Mouse (Mus musculus) urinary bladder, postnatal 4 days (tissue): ENCODE measurements around the gene Kctd5.
"Not testable (repeated sequence)": the region's sequence is repeated elsewhere in the genome, so short reads cannot be mapped to it uniquely, and the experiment has no call there.

Experiments used
- DNase-seq, 2 experiments: peaks; one replicate each; pipeline ENCODE4 v3.0.0; 2021 to 2022; ENCODE audit warnings: low spot score in 2 of 2

The Kctd5 gene

GRCm38 (mm10) chr17:24072919-24073696 lies at the start of gene Kctd5:
Kctd5 (minus strand) TSS chr17:24073485.
- DNase-seq = peak; percentile 93 to 95

DNA sequence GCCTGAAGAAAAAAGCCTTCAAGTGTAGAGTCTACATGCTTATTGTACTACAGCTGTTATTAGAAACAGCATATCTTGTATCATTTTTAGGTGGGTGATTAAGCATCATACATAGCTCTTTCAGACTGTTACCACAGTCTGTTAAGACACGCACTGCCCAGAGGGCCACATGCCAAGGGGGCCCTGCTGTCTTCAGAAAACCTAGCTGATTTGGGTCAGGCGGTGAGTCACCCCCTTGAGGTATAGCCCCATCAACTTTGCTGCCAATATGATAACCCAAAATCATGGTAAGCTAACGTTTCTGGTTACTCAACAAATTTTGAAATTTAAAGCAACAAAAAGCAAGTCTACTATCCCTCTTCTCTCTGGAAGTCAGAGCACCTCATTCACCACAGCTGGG lies 46.2 kb upstream of the Kctd5 start:
- DNase-seq = no peak

GRCm38 (mm10) chr17:24113031-24113430 lies 39.7 kb upstream of the Kctd5 start:
- DNase-seq = no peak

DNA sequence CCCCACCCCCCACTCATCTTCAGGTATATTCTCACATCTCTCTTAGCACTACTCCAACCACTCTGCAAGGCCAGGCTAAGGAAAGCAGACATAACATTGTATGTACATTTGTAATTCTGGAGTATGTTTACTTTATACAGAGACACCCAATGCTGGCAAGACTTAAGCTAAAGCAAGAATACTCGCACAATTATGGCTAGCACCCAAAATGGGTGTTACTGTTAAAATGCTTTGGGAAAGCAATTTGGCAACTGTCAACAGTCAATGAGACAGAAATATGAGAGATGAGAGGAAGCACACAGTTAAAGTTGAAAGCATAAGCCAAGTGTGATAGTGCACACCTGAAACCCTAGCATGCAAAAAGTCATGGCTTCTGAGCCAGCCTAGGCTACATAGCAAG lies 38.0 kb upstream of the Kctd5 start:
- DNase-seq = no peak

GRCm38 (mm10) chr17:24108896-24109295 lies 35.6 kb upstream of the Kctd5 start:
- DNase-seq = no peak

DNA sequence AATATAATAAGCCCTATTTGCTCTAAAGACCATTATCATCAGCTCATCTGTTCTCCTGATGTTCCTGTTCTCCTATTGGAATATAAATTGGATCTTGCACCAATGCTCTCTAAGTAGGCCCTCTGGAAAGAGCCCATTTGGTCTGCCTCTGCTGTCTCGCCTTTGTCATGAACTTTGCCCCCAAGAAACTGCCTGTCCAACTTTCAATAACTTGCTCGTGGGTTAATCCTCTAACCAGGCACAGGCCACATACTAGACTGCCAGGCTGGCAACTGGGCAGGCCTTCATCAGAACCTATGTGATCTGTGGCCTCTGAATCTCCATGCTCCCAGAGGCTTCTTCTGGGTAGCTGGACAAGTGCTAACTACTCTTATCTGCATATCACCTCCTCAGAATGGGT lies 31.8 kb upstream of the Kctd5 start:
- DNase-seq = no peak

GRCm38 (mm10) chr17:24098354-24098753 lies 25.1 kb upstream of the Kctd5 start:
- DNase-seq = no peak

DNA sequence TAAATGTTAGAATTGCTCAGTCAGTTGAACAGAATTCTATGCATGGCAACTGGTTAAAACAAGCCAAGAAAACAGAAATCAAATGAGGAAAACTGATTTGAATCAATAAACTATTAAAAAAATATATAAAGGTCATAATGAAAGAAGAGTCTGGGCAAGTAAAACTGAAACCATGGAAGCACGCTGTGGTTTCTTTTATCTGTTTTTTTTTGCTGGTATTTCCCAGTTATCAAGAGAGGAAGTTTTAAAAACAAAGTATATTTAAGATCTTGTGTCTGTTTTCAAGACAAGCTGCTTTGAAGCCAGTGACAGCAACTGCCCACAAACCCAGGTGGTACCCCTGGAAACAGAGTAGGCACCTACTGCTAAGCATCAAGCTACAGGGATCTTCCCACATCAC lies 17.3 kb upstream of the Kctd5 start:
- no peak for DNase-seq

DNA sequence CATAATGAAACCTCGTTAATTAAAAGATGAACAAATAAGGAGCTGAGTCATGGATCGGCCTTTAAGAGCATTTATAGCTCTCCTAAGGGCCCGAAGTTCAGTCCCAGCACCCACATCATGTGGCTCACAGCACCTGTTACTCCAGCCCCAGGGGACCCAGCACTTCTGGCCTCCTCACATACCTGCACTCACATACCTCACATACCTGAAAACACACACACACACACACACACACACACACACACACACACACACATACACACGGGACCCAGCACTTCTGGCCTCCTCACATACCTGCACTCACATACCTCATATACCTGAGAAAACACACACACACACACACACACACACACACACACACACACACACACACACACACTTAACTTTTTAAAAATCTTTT lies 13.1 kb upstream of the Kctd5 start:
- not testable (repeated sequence) for DNase-seq

DNA sequence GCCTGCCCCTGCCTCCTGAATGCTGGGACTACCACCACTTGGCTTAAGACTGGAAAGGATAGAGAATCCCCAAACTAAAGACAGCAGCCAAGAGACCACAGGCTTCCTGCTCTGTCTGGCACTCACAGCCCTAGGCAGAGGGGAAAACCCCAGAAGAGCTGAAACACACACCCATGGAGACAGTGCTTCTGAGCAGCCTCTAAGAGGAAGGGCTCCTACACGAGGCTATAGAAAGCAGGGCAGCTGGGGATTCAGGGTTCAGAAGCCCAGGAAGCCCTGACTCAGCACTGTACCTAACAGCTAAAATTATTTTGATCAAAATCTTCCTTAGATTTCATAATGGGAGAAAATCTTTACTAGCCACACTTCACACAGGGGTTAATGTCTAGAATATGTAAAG lies 11.3 kb upstream of the Kctd5 start:
- no peak for DNase-seq

- DNase-seq = no peak
Observed at GRCm38 (mm10) chr17:24077101-24077500, 3.8 kb upstream of the Kctd5 start.

DNA sequence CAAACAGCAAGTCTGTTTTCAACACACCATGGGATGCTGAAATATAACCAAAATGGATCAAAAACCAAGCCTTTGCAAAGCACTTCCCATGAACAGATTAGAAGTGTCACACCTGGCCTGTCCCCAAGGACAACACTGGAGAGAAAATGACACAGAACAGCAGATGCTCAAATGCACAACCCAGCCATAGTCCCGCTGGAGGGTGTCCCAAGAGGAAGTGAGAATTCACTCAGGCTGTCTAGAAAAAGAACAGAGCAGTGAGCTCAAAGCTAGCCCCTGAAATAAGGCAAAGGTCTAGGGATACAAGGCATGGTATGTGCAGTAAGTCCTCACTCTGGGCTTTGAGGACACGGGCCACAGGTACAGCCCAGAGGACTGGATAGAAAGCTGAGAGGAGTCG lies 3.8 kb downstream of the Kctd5 start:
- DNase-seq = no peak

DNA sequence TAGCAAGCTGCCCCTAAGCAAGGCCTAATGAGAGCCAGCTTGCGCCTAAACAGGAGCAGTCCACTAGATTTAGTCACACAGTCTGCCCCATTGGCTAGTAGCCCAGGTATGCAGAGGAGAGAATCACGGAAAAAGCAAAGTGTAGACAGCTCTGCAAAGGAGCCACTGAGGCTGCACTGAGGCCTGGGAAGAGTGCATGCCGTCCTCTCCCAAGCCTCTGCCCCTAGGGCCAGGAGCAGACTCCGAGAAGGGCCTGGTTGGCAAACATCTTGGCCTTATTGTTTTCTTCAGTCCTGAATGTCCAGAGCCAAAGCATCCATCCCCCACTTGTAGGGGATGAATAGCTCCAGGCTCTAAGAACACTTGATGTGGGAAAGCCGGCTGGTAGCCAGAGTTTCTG lies 5.0 kb downstream of the Kctd5 start:
- DNase-seq = no peak

- no peak for DNase-seq
Observed at GRCm38 (mm10) chr17:24062459-24063155, 10.7 kb downstream of the Kctd5 start.

DNA sequence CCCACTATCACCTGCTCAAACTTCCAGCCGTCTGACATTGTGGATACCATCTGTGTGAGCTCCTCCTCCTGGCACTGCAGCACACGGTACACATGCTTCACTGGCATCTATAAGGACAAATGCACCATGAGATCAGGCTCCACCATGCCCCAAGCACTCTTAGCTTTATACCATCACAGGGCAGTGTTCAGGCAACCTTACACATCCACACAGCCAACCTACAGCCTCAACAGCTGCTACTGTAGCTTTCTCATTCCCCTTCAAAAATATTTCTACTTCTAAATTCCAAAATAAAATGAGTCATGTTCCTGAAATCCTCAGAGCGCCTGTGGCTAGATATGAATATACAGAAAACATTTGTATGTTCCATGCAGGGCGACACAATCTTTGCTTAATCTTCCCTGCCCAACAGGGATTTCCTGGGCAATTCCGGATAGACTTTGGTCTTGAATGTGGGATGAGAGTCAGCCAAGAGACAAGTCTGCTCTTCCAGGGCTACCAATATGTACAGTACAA lies 15.5 kb downstream of the Kctd5 start:
- DNase-seq = no peak

GRCm38 (mm10) chr17:24056636-24057625 lies 16.4 kb downstream of the Kctd5 start:
- DNase-seq = no peak

DNA sequence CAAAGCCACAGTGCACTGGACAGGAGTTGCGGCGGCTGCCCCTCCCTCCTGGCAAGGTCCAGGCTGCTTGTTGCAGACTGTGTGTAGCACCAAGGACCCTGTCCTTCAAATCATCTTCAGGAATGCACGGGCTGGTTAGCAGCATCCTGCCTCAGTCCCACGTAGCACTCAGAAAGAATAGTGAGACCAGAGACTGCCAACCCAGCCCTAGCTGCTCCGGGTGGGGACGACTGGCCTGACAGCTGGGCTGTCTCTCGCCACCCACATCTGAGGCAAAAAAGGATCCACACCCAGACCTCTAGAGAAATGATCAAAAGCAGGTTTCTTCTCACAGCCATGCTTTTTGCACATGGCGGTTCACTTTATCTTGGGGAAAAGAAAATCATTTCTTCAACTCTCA lies 24.3 kb downstream of the Kctd5 start:
- DNase-seq = no peak

- no peak for DNase-seq
Observed at GRCm38 (mm10) chr17:24048053-24048452, 25.2 kb downstream of the Kctd5 start.

DNA sequence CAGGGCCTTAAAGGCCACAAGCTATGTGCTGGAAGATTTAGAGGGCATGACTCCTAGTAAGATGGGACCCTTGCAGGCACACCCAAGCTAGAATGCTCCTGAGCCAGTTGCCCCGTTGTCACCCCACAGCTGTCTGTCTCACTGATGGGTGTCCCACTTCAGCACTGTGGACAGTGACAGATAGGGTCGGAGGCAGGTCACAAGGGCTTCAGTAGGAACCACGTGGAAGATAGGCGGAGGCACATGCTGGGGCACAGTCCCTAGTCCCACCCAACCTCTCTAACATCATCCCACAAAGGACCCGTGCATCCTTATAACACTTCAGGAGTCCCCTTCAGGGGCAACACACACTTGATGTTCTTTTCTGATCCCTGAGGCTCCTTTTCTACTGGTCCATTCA lies 27.3 kb downstream of the Kctd5 start:
- no peak for DNase-seq

- no peak for DNase-seq
Observed at GRCm38 (mm10) chr17:24045608-24046007, 27.7 kb downstream of the Kctd5 start.

GRCm38 (mm10) chr17:24044482-24044881 lies 28.8 kb downstream of the Kctd5 start:
- DNase-seq = no peak

DNA sequence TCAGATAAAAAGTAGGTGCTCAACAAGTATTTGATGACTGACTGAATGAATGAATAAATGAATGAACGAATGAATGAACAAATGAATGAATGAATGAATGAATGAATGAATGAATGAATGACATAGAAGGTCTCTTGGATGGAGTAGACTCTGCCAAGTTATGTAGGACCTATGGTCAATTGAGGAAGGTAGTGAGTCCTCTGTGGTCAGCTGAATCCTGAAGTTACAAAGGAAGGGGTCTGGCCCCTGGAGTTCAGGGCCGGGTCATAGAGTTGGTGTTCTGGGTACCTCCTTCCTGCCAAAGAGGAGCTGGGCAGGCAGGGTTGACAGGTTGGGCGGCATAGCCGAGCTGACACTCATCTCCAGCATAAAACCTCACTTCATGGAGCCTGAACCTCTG lies 35.4 kb downstream of the Kctd5 start, which contains the start of gene Prss27:
Gene Prss27 (plus strand): TSS at position 301 of the 400 bp plus-strand sequence.
- no peak for DNase-seq
